Mouse (Mus musculus) embryonic fibroblast, embryonic 13.5 days (primary cell): ENCODE measurements around the gene Slc31a1.

Source experiments
- CTCF ChIP-seq: IDR thresholded peaks from 2 replicates; pipeline ENCODE4 v1.5.1; 2011; ENCODE audit warnings: mild to moderate bottlenecking, control low read depth, low read length, moderate library complexity, borderline replicate concordance; ENCODE audit not compliant: insufficient read depth
- POLR2A ChIP-seq: IDR thresholded peaks from 2 replicates; pipeline ENCODE4 v1.6.1; 2011; ENCODE audit warnings: low read depth, mild to moderate bottlenecking, control low read depth, low read length, moderate library complexity

- TF ChIP-seq CTCF (no peak), POLR2A (no peak)
These were observed 1.5 kb downstream of the Slc31a1 start for GRCm38 (mm10) chr4:62361997-62362396.
